Mouse (Mus musculus) central nervous system, embryonic 18 days (tissue): ENCODE measurements around the gene Ism1. TPM values are rescaled to one million over a fixed set of nuclear protein-coding genes. Genes with fewer than 3 reads are reported as not detected.

ENCODE experiments used
- polyA plus RNA-seq: library from polyadenylated mRNA; depleted of rRNA; stranded (reverse); fragments of >200 nt; gene quantifications from 2 replicates; pipeline ENCODE4 v1.2.3, GENCODE M21; 2012; rRNA removed

Gene Ism1
- polyA plus RNA-seq: 1.1 TPM in 2 replicates

DNA sequence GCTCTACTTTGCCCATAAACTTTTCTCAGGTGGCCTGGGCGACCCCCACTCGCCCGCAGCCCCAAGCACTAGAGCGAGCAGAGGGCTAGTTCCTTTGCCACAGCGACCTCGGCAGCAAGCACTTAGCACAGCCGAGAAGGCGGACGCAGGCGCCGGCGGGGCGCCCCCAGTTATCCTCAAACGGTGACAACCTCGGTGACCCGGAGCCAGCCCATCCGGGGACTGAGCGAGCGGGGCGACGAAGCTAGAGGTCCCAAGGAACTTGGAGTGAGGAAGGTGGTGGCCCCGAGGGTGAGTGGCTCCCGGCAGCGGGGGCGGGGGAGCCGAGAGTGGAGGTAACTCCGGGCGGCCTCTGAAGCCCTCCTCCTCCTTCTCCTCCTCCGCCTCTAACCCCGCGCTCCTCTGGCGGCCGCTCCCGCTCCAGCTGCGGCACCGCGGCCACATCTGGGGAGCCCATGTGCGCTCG lies at the start of gene Ism1:
Gene Ism1 (plus strand): TSS at position 370 of the 466 bp plus-strand sequence.

Other genes with a start within 250 kb of the Ism1 start
- 0.13 TPM in 2 replicates for gene Sptlc3, start 184.3 kb upstream of the Ism1 start, polyA plus RNA-seq